Mouse (Mus musculus): ENCODE data around the gene 4930503B20Rik. TPM values are rescaled to one million over a fixed set of nuclear protein-coding genes. Genes with fewer than 3 reads are reported as not detected.

The 4930503B20Rik gene
- polyA plus RNA-seq, 1 experiment from 2014 or later = not detected

DNA sequence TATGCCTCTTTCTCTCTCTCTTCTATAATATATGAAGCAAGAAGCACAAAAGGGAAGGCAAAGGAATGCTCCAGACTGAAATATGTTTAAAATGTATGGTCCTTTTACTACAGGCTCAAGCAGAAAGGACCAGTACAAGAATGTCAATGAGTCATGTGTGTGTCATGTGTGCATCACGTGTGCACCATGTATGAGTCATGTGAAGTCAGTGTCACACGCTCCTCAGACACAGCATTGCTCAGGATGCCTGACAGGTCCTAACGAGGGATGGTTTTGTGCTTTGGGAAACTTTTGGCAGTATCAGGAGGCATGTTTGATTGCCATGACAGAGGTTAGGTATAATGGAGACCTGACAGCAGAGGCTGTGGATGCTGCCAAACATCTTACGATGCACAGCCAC lies 25.1 kb upstream of the 4930503B20Rik start:
- Histone ChIP-seq H3K4me2 (ENCODE audit: low read length) (no peak overlapping the region), H3K9ac (ENCODE audit: low read depth, low read length) (no peak overlapping the region), H3K27me3 (ENCODE audit: insufficient read depth, low read length) (no peaks in the 10 kb centered on the region), H3K4me1 (replicated peaks; ENCODE audit: insufficient read depth, low read length) (no peaks in the 10 kb centered on the region), H3K27ac (no peak overlapping the region), H3K4me3 (replicated peaks; ENCODE audit: low read depth, low read length) (no peak overlapping the region), H3K9me3 (replicated peaks; ENCODE audit: low read length) (no peaks in the 10 kb centered on the region), H3K36me3 (ENCODE audit: insufficient read depth, low read length) (no peaks in the 10 kb centered on the region)
- ATAC-seq (replicated peaks; ENCODE audit: low FRiP score, low read depth) (no peak), DNase-seq (ENCODE audit: low spot score) (no peak)
- no peak for TF ChIP-seq CTCF (IDR thresholded peaks at IDR 0.05; ENCODE audit: low read depth)
- 87% methylated on average over 4 of the region's 4 CpGs for WGBS

DNA sequence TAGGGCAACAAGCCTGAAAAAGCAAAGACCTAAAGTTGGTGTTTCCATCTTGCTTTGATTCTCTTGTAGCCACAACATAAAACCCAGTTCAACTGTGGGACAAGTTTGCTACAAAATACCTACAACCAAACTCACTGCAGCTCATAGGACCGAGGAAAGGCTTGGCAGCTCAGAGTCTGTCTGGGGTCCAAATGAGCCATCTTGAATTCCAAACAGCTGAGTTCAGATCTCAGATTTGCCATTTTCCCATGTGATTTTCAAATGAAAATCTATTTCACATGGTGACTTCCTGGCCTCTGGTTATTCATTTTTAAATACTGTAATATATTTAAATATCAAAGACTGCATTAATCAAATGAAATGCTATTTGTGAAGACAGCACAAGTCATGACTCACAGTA lies 24.0 kb upstream of the 4930503B20Rik start:
- TF ChIP-seq CTCF (IDR thresholded peaks at IDR 0.05; ENCODE audit: low read depth) = no peak
- WGBS = 92% methylated on average over 1 of the region's 1 CpGs
- H3K9ac ChIP-seq (ENCODE audit: low read depth, low read length) = no peak overlapping the region
- no peaks in the 10 kb centered on the region for H3K36me3 ChIP-seq (ENCODE audit: insufficient read depth, low read length)
- no peak overlapping the region for H3K27ac ChIP-seq
- H3K9me3 ChIP-seq (replicated peaks; ENCODE audit: low read length) = no peaks in the 10 kb centered on the region
- ATAC-seq (replicated peaks; ENCODE audit: low FRiP score, low read depth) = no peak
- H3K4me3 ChIP-seq (replicated peaks; ENCODE audit: low read depth, low read length) = no peak overlapping the region
- DNase-seq (ENCODE audit: low spot score) = no peak
- no peaks in the 10 kb centered on the region for H3K27me3 ChIP-seq (ENCODE audit: insufficient read depth, low read length)
- no peak overlapping the region for H3K4me2 ChIP-seq (ENCODE audit: low read length)
- H3K4me1 ChIP-seq (replicated peaks; ENCODE audit: insufficient read depth, low read length) = no peaks in the 10 kb centered on the region

DNA sequence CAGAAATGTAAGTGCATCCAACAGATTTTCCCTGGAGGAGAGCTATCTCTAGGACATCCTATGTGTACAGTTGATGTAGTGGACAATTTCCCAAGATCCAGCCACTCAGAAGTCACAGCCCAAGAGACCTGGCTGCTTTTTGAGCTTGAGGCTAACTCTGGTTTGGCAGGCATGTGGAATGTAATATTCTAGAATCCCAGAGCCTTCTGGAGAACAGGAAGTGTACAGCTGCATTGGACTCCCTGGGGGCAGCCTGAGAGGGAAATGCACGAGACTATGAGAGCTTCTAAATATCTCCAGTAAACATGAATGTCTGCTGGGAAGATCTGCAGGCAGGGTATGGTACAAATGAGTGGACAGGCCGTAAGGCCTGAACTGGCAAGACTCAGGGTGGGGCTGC lies 20.0 kb upstream of the 4930503B20Rik start:
- H3K4me3 ChIP-seq (replicated peaks; ENCODE audit: low read depth, low read length) = no peak overlapping the region
- DNase-seq (ENCODE audit: low spot score) = peak; percentile 45
- H3K36me3 ChIP-seq (ENCODE audit: insufficient read depth, low read length) = no peaks in the 10 kb centered on the region
- H3K27me3 ChIP-seq (ENCODE audit: insufficient read depth, low read length) = no peaks in the 10 kb centered on the region
- no peak overlapping the region for H3K4me2 ChIP-seq (ENCODE audit: low read length)
- H3K27ac ChIP-seq = no peak overlapping the region
- no peak for TF ChIP-seq CTCF (IDR thresholded peaks at IDR 0.05; ENCODE audit: low read depth)
- H3K4me1 ChIP-seq (replicated peaks; ENCODE audit: insufficient read depth, low read length) = no peaks in the 10 kb centered on the region
- WGBS = 59% methylated on average over 2 of the region's 2 CpGs
- H3K9ac ChIP-seq (ENCODE audit: low read depth, low read length) = no peak overlapping the region
- ATAC-seq (replicated peaks; ENCODE audit: low FRiP score, low read depth) = no peak
- H3K9me3 ChIP-seq (replicated peaks; ENCODE audit: low read length) = no peaks in the 10 kb centered on the region

DNA sequence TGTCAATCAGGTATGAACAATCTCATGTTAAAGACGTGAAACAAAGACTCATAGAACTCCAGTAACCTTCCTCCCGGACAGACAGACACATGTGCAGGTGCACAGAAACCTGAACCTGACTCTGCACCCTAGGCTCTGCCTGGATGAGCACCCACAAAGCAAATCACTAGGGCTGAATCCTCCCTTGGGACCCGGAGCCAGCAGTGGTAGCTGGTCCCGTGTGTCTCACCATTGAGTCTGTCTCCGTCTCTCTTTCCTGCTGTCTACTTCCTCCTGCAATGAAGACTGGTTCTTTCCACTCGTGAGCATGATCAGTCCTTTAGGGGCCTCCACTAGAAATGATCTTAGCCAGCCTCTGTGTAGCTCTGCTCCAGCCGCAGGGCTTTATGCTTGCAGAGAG lies 10.8 kb upstream of the 4930503B20Rik start:
- Histone ChIP-seq H3K9me3 (replicated peaks; ENCODE audit: low read length) (no peaks in the 10 kb centered on the region), H3K27me3 (ENCODE audit: insufficient read depth, low read length) (no peaks in the 10 kb centered on the region), H3K9ac (ENCODE audit: low read depth, low read length) (no peak overlapping the region), H3K4me2 (ENCODE audit: low read length) (no peak overlapping the region), H3K4me3 (replicated peaks; ENCODE audit: low read depth, low read length) (no peak overlapping the region), H3K27ac (no peak overlapping the region), H3K4me1 (replicated peaks; ENCODE audit: insufficient read depth, low read length) (no peaks in the 10 kb centered on the region), H3K36me3 (ENCODE audit: insufficient read depth, low read length) (no peaks in the 10 kb centered on the region)
- 70% methylated on average over 7 of the region's 7 CpGs for WGBS
- no peak for DNase-seq (ENCODE audit: low spot score)
- TF ChIP-seq CTCF (IDR thresholded peaks at IDR 0.05; ENCODE audit: low read depth) = no peak
- ATAC-seq (replicated peaks; ENCODE audit: low FRiP score, low read depth) = no peak

DNA sequence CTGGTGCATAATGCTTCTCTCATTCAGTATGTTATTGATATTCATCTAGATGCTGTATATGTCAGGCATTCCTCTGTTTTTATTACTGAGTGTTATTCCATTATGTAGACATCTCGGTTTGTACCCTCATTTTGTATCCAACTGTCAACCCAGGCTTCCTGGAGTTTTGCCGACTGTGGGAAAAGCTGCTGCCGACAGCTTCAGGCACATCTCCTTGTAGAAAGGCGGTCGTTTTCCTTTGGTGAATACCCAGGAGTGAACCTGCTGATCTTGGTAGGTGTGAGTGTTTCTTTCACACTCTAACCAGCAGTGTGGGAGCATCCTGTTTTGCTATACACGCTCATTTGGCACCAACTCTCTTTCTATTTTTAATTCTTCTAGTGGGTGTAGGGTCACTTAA lies 9.9 kb upstream of the 4930503B20Rik start:
- no peaks in the 10 kb centered on the region for H3K36me3 ChIP-seq (ENCODE audit: insufficient read depth, low read length)
- DNase-seq (ENCODE audit: low spot score) (no peak), ATAC-seq (replicated peaks; ENCODE audit: low FRiP score, low read depth) (no peak)
- H3K4me1 ChIP-seq (replicated peaks; ENCODE audit: insufficient read depth, low read length) = no peaks in the 10 kb centered on the region
- TF ChIP-seq CTCF (IDR thresholded peaks at IDR 0.05; ENCODE audit: low read depth) = no peak
- no peak overlapping the region for H3K4me3 ChIP-seq (replicated peaks; ENCODE audit: low read depth, low read length)
- 59% methylated on average over 6 of the region's 6 CpGs for WGBS
- no peak overlapping the region for H3K27ac ChIP-seq
- no peak overlapping the region for H3K9ac ChIP-seq (ENCODE audit: low read depth, low read length)
- no peaks in the 10 kb centered on the region for H3K27me3 ChIP-seq (ENCODE audit: insufficient read depth, low read length)
- no peak overlapping the region for H3K4me2 ChIP-seq (ENCODE audit: low read length)
- H3K9me3 ChIP-seq (replicated peaks; ENCODE audit: low read length) = no peaks in the 10 kb centered on the region

DNA sequence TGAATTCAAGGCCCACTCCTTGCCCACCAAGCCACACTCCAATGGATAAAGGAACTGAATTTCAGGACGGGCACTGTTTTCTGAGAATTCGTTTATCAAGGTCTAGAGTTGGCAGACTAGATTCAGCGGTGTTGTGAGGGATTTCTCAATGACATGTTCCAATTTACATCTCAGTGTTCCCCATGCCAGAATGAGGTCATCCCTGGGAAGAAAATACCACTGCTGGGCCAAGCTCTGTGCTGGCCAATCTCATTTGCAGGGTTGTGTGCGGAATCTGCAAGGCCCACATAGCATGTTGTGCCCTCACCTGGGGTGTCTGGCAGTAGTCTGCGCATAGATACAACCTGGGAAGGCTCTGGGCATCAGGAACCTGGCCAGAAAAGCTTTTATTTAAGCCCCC lies 8.2 kb upstream of the 4930503B20Rik start:
- Histone ChIP-seq H3K4me1 (replicated peaks; ENCODE audit: insufficient read depth, low read length) (no peaks in the 10 kb centered on the region), H3K4me2 (ENCODE audit: low read length) (no peak overlapping the region), H3K4me3 (replicated peaks; ENCODE audit: low read depth, low read length) (no peak overlapping the region), H3K27me3 (ENCODE audit: insufficient read depth, low read length) (no peaks in the 10 kb centered on the region), H3K9ac (ENCODE audit: low read depth, low read length) (no peak overlapping the region), H3K27ac (no peak overlapping the region), H3K36me3 (ENCODE audit: insufficient read depth, low read length) (no peaks in the 10 kb centered on the region), H3K9me3 (replicated peaks; ENCODE audit: low read length) (no peaks in the 10 kb centered on the region)
- DNase-seq (ENCODE audit: low spot score) (no peak), ATAC-seq (replicated peaks; ENCODE audit: low FRiP score, low read depth) (no peak)
- 95% methylated on average over 5 of the region's 5 CpGs for WGBS
- TF ChIP-seq CTCF (IDR thresholded peaks at IDR 0.05; ENCODE audit: low read depth) = no peak

DNA sequence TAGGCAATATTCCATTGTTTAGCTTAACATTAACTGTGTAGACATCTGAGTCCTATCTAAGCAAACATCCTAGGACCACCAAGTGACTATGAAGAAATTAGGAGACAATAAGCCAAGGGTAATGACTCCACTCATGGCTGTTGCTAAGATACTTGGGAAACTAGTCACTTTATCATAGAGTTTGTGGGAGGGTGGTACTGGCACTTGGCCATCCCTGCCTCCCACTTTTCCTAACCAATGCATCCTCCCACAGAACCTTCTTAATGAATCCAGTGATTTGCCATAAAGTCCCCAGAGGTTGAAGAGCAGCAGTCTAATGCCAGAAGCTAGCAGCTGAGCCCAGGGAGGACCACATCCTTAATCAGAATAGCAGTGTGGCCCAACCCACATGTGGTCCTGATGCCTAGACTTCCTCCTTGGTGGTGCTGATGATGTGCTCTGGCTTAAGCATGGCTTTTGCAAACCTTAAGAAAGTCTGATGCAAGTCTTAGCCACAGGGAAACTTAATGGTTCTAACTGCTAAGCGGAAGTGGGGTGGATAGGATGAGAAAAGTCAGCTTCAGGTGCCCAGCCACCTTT lies 7.0 kb upstream of the 4930503B20Rik start:
- DNase-seq (ENCODE audit: low spot score) (no peak), ATAC-seq (replicated peaks; ENCODE audit: low FRiP score, low read depth) (no peak)
- Histone ChIP-seq H3K36me3 (ENCODE audit: insufficient read depth, low read length) (no peaks in the 10 kb centered on the region), H3K9ac (ENCODE audit: low read depth, low read length) (no peak overlapping the region), H3K27me3 (ENCODE audit: insufficient read depth, low read length) (no peaks in the 10 kb centered on the region), H3K4me3 (replicated peaks; ENCODE audit: low read depth, low read length) (no peak overlapping the region), H3K4me2 (ENCODE audit: low read length) (no peak overlapping the region), H3K4me1 (replicated peaks; ENCODE audit: insufficient read depth, low read length) (no peaks in the 10 kb centered on the region), H3K27ac (no peak overlapping the region), H3K9me3 (replicated peaks; ENCODE audit: low read length) (no peaks in the 10 kb centered on the region)
- 83% methylated on average over 1 of the region's 1 CpGs for WGBS
- TF ChIP-seq CTCF (IDR thresholded peaks at IDR 0.05; ENCODE audit: low read depth) = no peak

All from kidney, postnatal 0 days (tissue).